In genomic region chr4:16660490-16660889, GRCm38 (mm10) we compare ENCODE assay signal across 28 mouse cellular contexts.
DNase-seq lines count a peak whose midpoint lies in the region; ATAC-seq and TF ChIP-seq lines count a peak whose summit lies in the region.
"Had no signal": no experiment of that assay in that cellular context is flagged by ENCODE, and none has a peak within 500 bp of the region (broad histone marks: within the 10 kb centered on the region; RNA-seq: fewer than 3 reads in every experiment).

No protein-coding gene starts in this region.

- 0 out of 2 replicates have a peak, but pooled peaks have one; percentile 42 for ATAC-seq in heart, embryonic 11.5 days (replicated peaks; ENCODE audit: insufficient number of reproducible peaks, low FRiP score, low TSS enrichment)
- no peak for ATAC-seq in lung, embryonic 14.5 days (ENCODE audit: insufficient read depth)
- no peak for ATAC-seq in inflammation-experienced regulatory T-cells, adult 6 months
- ATAC-seq: CD4-positive, CD25-positive, alpha-beta regulatory T cell, adult 4 months; forebrain, embryonic 14.5 days; forebrain, embryonic 16.5 days had no signal

- H3K9me3 ChIP-seq in heart, embryonic 11.5 days (replicated peaks; ENCODE audit: control insufficient read depth, low read length), result no peaks in the 10 kb centered on the region
- H3K9me3 ChIP-seq in lung, embryonic 14.5 days (ENCODE audit: low read depth, low read length), result no peaks in the 10 kb centered on the region
- H3K9me3 ChIP-seq: embryonic facial prominence, embryonic 12.5 days; embryonic facial prominence, embryonic 15.5 days; forebrain, embryonic 10.5 days; forebrain, embryonic 12.5 days; G1E had no signal

- no peak overlapping the region for H3K9ac ChIP-seq in heart, embryonic 11.5 days (ENCODE audit: low read depth, low read length)
- no peak overlapping the region for H3K9ac ChIP-seq in lung, embryonic 14.5 days
- H3K9ac ChIP-seq: embryonic facial prominence, embryonic 12.5 days; embryonic facial prominence, embryonic 15.5 days; forebrain, embryonic 12.5 days had no signal

- no peak for DNase-seq in heart, postnatal 10 days
- DNase-seq in lung, embryonic 14.5 days, result peak; percentile 30
- no peak for DNase-seq in lung, postnatal 4 days
- peak; percentile 3 for DNase-seq in NIH3T3 (ENCODE audit: low read depth)
- no peak for DNase-seq in left cerebral cortex, postnatal 25 days (ENCODE audit: low spot score in 2 of 2)
- DNase-seq: adrenal gland, adult 2 months; adrenal gland, postnatal 10 days; adrenal gland, postnatal 25 days; B cell, adult 2 months; cerebellum, adult 11 months; cerebellum, adult 18-20 months; cerebellum, adult 8-10 months; cerebellum, adult 9-11 months; cerebellum, postnatal 14 days; cerebellum, postnatal 36 days; embryo, embryonic 11 days had no signal

- H3K36me3 ChIP-seq in heart, embryonic 11.5 days (ENCODE audit: control insufficient read depth, insufficient read depth, low read length), result no peaks in the 10 kb centered on the region
- H3K36me3 ChIP-seq in lung, embryonic 14.5 days (ENCODE audit: insufficient read depth), result no peaks in the 10 kb centered on the region
- H3K36me3 ChIP-seq: embryonic facial prominence, embryonic 12.5 days; embryonic facial prominence, embryonic 15.5 days; forebrain, embryonic 10.5 days; forebrain, embryonic 12.5 days; G1E had no signal

- no peaks in the 10 kb centered on the region for H3K4me1 ChIP-seq in heart, embryonic 11.5 days (ENCODE audit: control insufficient read depth, insufficient read depth, low read length)
- no peaks in the 10 kb centered on the region for H3K4me1 ChIP-seq in lung, embryonic 14.5 days (ENCODE audit: insufficient read depth)
- H3K4me1 ChIP-seq: embryonic facial prominence, embryonic 12.5 days; embryonic facial prominence, embryonic 15.5 days; forebrain, embryonic 10.5 days; forebrain, embryonic 12.5 days had no signal

- WGBS in heart, embryonic 11.5 days (ENCODE audit: insufficient replicate concordance), result 62% methylated on average over 1 of the region's 1 CpGs
- 72% methylated on average over 1 of the region's 1 CpGs for WGBS in lung, embryonic 14.5 days

- H3K27ac ChIP-seq in heart, embryonic 11.5 days (ENCODE audit: low read depth, low read length), result no peak overlapping the region
- no peak overlapping the region for H3K27ac ChIP-seq in lung, embryonic 14.5 days (ENCODE audit: low read depth)
- H3K27ac ChIP-seq: embryonic facial prominence, embryonic 12.5 days; embryonic facial prominence, embryonic 15.5 days; forebrain, embryonic 10.5 days; forebrain, embryonic 12.5 days had no signal

- H3K27me3 ChIP-seq in heart, embryonic 11.5 days (ENCODE audit: control insufficient read depth, insufficient read depth, low read length), result no peaks in the 10 kb centered on the region
- no peaks in the 10 kb centered on the region for H3K27me3 ChIP-seq in lung, embryonic 14.5 days (ENCODE audit: insufficient read depth, low read length)
- H3K27me3 ChIP-seq: CH12.LX; embryonic facial prominence, embryonic 12.5 days; embryonic facial prominence, embryonic 15.5 days; forebrain, embryonic 12.5 days had no signal

- no peak for TF ChIP-seq CTCF in lung, embryonic 14.5 days (IDR thresholded peaks at IDR 0.05; ENCODE audit: low read depth)

- no peak overlapping the region for H3K4me3 ChIP-seq in heart, embryonic 11.5 days (ENCODE audit: low read depth, low read length)
- no peak overlapping the region for H3K4me3 ChIP-seq in lung, embryonic 14.5 days (ENCODE audit: low read depth, low read length)
- H3K4me3 ChIP-seq: embryonic facial prominence, embryonic 12.5 days; embryonic facial prominence, embryonic 15.5 days; erythroblast, embryonic 14.5 days; forebrain, embryonic 10.5 days; forebrain, embryonic 12.5 days had no signal

- intact Hi-C loops in heart, postnatal 10 days (cut with DNase I), result no loop called here
- intact Hi-C loops in left cerebral cortex, postnatal 25 days (cut with DNase I), result no loop called here

- H3K4me2 ChIP-seq in heart, embryonic 11.5 days, result no peak overlapping the region
- no peak overlapping the region for H3K4me2 ChIP-seq in lung, embryonic 14.5 days
- H3K4me2 ChIP-seq: embryonic facial prominence, embryonic 12.5 days; embryonic facial prominence, embryonic 15.5 days; forebrain, embryonic 12.5 days had no signal

Comparison
In these comparisons a context has a peak if more than half of its experiments do, and no peak if none do; other contexts are left out.
1. DNase-seq: peak in lung, embryonic 14.5 days (single experiment) and NIH3T3 (single experiment); none in heart, postnatal 10 days (0 of 2), lung, postnatal 4 days (0 of 2) and left cerebral cortex, postnatal 25 days (0 of 2).